Mouse (Mus musculus) liver, postnatal 0 days (tissue): ENCODE measurements around the gene Nbl1. TPM values are rescaled to one million over a fixed set of nuclear protein-coding genes. Genes with fewer than 3 reads are reported as not detected.

Experiments
- ATAC-seq: fragments of 200-750 bp; cut with Nextera tagmentation; 2 replicates; pipeline ENCODE4 v1.8.0; 2017; ENCODE audit warnings: mild to moderate bottlenecking, moderate library complexity
- DNase-seq: peaks from one replicate; pipeline ENCODE4 v3.0.0-alpha.2; 2016
- H3K27ac ChIP-seq: fragments of 300-500 bp; sonication (generic); 2 replicates; pipeline ENCODE4 v1.5.1; 2014; ENCODE audit warnings: antibody characterized with exemption, moderate library complexity, mild to moderate bottlenecking, low read depth
- H3K27me3 ChIP-seq: fragments of 300-500 bp; sonication (generic); 2 replicates; pipeline ENCODE4 v1.6.1; 2014; ENCODE audit warnings: low read length, control low read depth, mixed read lengths; ENCODE audit not compliant: insufficient read depth
- H3K36me3 ChIP-seq: fragments of 300-500 bp; sonication (generic); replicated peaks from 2 replicates; pipeline ENCODE4 v1.6.1; 2014; ENCODE audit warnings: mild to moderate bottlenecking, control low read depth, low read length, moderate library complexity, mixed read lengths; ENCODE audit not compliant: insufficient read depth
- H3K4me1 ChIP-seq: fragments of 300-500 bp; sonication (generic); 2 replicates; pipeline ENCODE4 v1.6.1; 2014; ENCODE audit warnings: antibody characterized with exemption, mild to moderate bottlenecking, control low read depth; ENCODE audit not compliant: insufficient read depth
- H3K4me2 ChIP-seq: fragments of 300-500 bp; sonication (generic); 2 replicates; pipeline ENCODE4 v1.6.1; 2014; ENCODE audit warnings: low read depth, mild to moderate bottlenecking, low read length, moderate library complexity, mixed read lengths
- H3K4me3 ChIP-seq: fragments of 300-500 bp; sonication (generic); 2 replicates; pipeline ENCODE4 v1.5.1; 2014; ENCODE audit warnings: low read depth, low read length
- H3K9ac ChIP-seq: fragments of 300-500 bp; sonication (generic); replicated peaks from 2 replicates; pipeline ENCODE4 v1.6.1; 2014; ENCODE audit warnings: mild to moderate bottlenecking, moderate library complexity
- H3K9me3 ChIP-seq: fragments of 300-500 bp; sonication (generic); 2 replicates; pipeline ENCODE4 v1.6.1; 2016; ENCODE audit warnings: mild to moderate bottlenecking, control low read depth, low read length, mixed read lengths
- CTCF ChIP-seq: sonication (generic); IDR thresholded peaks from 2 replicates; pipeline ENCODE4 v1.5.1; 2016; ENCODE audit warnings: antibody characterized with exemption, low read depth
- EP300 ChIP-seq: IDR thresholded peaks from 2 replicates; pipeline ENCODE4 v1.6.1; 2016; ENCODE audit warnings: antibody characterized with exemption, low read depth, mild to moderate bottlenecking
- WGBS: fragments of 180-500 bp; shearing (Covaris S2); extraction: QIAGEN DNeasy Blood & Tissue Kit; methylation state at CpG from one replicate; pipeline ENCODE4 v1.1.7; 2014; ENCODE audit not compliant: insufficient replicate concordance; 5-methylcytosine and 5-hydroxymethylcytosine counted together
- polyA plus RNA-seq: library from polyadenylated mRNA; unstranded; fragments of >200 nt; fragmentation: Nextera tagmentation; extraction: Ambion mirVana; gene quantifications from 2 replicates; pipeline ENCODE4 v1.2.1, GENCODE M21; 2015

The Nbl1 gene
- polyA plus RNA-seq, 1 experiment from 2014 or later = 3.0 TPM

DNA sequence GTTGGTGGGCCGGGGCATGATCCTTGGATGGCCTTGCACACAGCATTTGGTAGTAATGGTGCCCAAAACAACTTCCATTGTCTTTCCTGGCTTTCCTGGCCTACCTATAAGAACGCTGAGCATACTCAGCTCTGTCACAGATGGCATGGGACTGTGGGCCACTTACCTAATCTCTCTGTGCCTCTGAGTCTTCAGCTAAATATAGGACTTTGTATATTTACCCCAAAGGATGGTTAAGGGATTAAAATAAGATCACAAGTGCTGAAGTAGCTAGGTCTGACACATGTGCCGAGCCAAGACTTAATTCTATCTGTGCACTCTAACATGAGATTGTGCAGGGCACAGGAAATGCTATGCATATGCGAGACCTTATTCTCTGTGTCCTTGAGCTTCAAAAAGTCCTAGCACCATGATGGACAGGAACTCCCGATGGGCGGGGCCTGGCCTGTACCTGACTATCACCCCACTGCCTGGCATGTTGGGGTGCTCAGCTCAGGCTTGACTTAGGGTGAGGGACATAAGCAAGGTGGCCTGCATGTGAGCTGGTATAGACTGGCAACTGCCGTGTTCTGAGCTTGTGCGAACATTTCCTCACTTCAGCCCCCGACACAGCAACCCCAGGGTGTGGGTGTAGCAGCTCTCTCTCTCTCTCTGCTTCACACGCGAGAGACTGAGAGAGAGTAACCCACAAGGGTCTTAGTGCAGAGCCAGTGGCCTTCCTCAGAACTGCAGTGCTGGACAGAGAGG lies 59.4 kb downstream of the Nbl1 start:
- peaks cover 17% of the 10 kb centered on the region; the same call in 1 of the 2 replicates for H3K36me3 ChIP-seq
- H3K4me3 ChIP-seq = no peak overlapping the region
- WGBS = 80% methylated on average over 11 of the region's 11 CpGs
- H3K27ac ChIP-seq = no peak overlapping the region
- no peak overlapping the region for H3K9ac ChIP-seq
- no peaks in the 10 kb centered on the region for H3K9me3 ChIP-seq
- no peak for TF ChIP-seq CTCF
- TF ChIP-seq EP300 = no peak
- no peaks in the 10 kb centered on the region for H3K4me1 ChIP-seq
- no peak for ATAC-seq
- H3K27me3 ChIP-seq = no peaks in the 10 kb centered on the region
- DNase-seq = no peak
- H3K4me2 ChIP-seq = no peak overlapping the region

DNA sequence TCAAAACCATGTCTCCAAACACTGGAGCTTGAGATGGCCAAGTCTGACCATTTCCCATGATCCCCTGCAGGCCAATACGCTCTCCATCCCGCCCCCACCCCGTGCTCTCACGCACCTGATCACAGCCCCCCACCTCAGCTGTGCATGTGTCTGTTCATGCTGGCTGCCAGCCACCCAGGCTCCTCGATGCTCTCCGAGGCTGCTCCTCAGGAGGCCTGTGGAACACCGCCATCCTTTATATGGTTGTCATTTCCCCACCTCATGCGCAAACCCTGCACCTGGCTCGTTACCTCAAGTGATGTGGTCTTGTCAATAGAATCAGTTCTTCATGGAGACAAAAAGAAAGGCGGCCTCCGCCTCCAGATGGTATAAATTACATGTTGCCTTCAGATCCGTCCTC lies 60.3 kb downstream of the Nbl1 start:
- no peak overlapping the region for H3K9ac ChIP-seq
- no peaks in the 10 kb centered on the region for H3K4me1 ChIP-seq
- 80% methylated on average over 12 of the region's 12 CpGs for WGBS
- H3K36me3 ChIP-seq = peaks cover 17% of the 10 kb centered on the region; the same call in 1 of the 2 replicates
- no peaks in the 10 kb centered on the region for H3K27me3 ChIP-seq
- H3K9me3 ChIP-seq = no peaks in the 10 kb centered on the region
- ATAC-seq (no peak), DNase-seq (no peak)
- no peak overlapping the region for H3K4me3 ChIP-seq
- no peak overlapping the region for H3K27ac ChIP-seq
- TF ChIP-seq EP300 (no peak), CTCF (no peak)
- no peak overlapping the region for H3K4me2 ChIP-seq

Other genes starting within 250 kb of the Nbl1 start
- not detected in 2 replicates for gene Pla2g5, start 229.5 kb downstream of the Nbl1 start, polyA plus RNA-seq
- not detected in 2 replicates for gene Gm13030, start 219.0 kb downstream of the Nbl1 start, polyA plus RNA-seq
- not detected in 2 replicates for gene Pla2g2e, start 215.1 kb downstream of the Nbl1 start, polyA plus RNA-seq
- gene Otud3, start 179.0 kb downstream of the Nbl1 start, polyA plus RNA-seq = 1.2 and 1.5 TPM in 2 replicates
- 0.17 and 0.36 TPM in 2 replicates for gene Rnf186, start 125.9 kb downstream of the Nbl1 start, polyA plus RNA-seq
- 4.6 and 5.3 TPM in 2 replicates for gene Tmco4, start 120.1 kb downstream of the Nbl1 start, polyA plus RNA-seq
- gene Htr6, start 17.4 kb downstream of the Nbl1 start, polyA plus RNA-seq = not detected in 2 replicates
- 384 and 387 TPM in 2 replicates for gene Minos1, start 38.1 kb upstream of the Nbl1 start, polyA plus RNA-seq
- gene Capzb, start 99.9 kb upstream of the Nbl1 start, polyA plus RNA-seq = 136 and 143 TPM in 2 replicates
- 33.1 and 33.9 TPM in 2 replicates for gene Pqlc2, start 217.7 kb upstream of the Nbl1 start, polyA plus RNA-seq
- 117 and 121 TPM in 2 replicates for gene Akr7a5, start 217.8 kb upstream of the Nbl1 start, polyA plus RNA-seq